Mouse (Mus musculus) cortical plate, adult 2 months (tissue): ENCODE measurements at regions not wholly inside any gene's neighbourhood (a gene's known extent, or its start where the extent isn't known, plus 50 kb on each side); places are given as distances from the start of the nearest gene placed in this dataset.

Experiments used
- CTCF ChIP-seq: fragments of 200-500 bp; IDR thresholded peaks from 2 replicates; pipeline ENCODE4 v1.5.1; 2011; ENCODE audit warnings: mild to moderate bottlenecking, control low read depth, low read length; ENCODE audit not compliant: insufficient read depth; ENCODE audit errors: extremely low read depth
- POLR2A ChIP-seq: fragments of 200-500 bp; IDR thresholded peaks from 2 replicates; pipeline ENCODE4 v1.6.1; 2011; ENCODE audit warnings: mild to moderate bottlenecking, low read length, control low read depth; ENCODE audit not compliant: insufficient read depth; ENCODE audit errors: extremely low read depth

DNA sequence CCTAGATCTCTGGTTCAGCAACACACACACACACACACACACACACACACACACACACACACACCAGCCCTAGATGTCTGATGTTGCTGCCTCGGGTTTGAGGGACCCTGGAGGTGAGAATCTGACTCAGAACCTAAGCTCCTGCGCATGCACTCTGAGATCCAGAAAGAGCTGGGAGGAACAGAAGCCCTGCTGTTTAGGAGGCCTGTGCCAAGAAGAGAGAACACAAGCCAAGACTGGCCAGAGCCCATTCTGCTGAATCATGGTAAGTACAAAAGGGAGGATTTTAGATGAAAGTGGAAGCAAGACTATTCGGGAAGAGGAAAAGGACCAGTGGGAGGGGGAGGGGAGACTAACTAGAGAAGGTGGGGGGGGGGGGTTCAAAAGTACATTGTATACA is 132.2 kb upstream of the Dynlrb2 start:
- no peak for TF ChIP-seq CTCF
- TF ChIP-seq POLR2A = no peak
